Mouse (Mus musculus) embryonic facial prominence, embryonic 15.5 days (tissue): Measurements from ENCODE around the gene Procr. TPM values are rescaled to one million over a fixed set of nuclear protein-coding genes. Genes with fewer than 3 reads are reported as not detected.

ENCODE experiments used
- ATAC-seq: fragments of 200-750 bp; cut with Nextera tagmentation; 2 replicates; pipeline ENCODE4 v1.8.0; 2017; ENCODE audit warnings: low read depth, moderate TSS enrichment; ENCODE audit not compliant: insufficient number of reproducible peaks, low FRiP score, low TSS enrichment
- H3K27ac ChIP-seq: fragments of 300-500 bp; sonication (generic); replicated peaks from 2 replicates; pipeline ENCODE4 v1.5.1; 2015; ENCODE audit warnings: mild to moderate bottlenecking, inconsistent platforms
- H3K27me3 ChIP-seq: fragments of 300-500 bp; sonication (generic); 2 replicates; pipeline ENCODE4 v1.6.1; 2015; ENCODE audit warnings: inconsistent platforms
- H3K36me3 ChIP-seq: fragments of 300-500 bp; sonication (generic); 2 replicates; pipeline ENCODE4 v1.6.1; 2015; ENCODE audit warnings: mild to moderate bottlenecking, inconsistent platforms
- H3K4me1 ChIP-seq: fragments of 300-500 bp; sonication (generic); 2 replicates; pipeline ENCODE4 v1.6.1; 2015; ENCODE audit warnings: inconsistent platforms
- H3K4me2 ChIP-seq: fragments of 300-500 bp; sonication (generic); replicated peaks from 2 replicates; pipeline ENCODE4 v1.6.1; 2015; ENCODE audit warnings: mild to moderate bottlenecking, inconsistent platforms
- H3K4me3 ChIP-seq: fragments of 300-500 bp; sonication (generic); replicated peaks from 2 replicates; pipeline ENCODE4 v1.5.1; 2015; ENCODE audit warnings: mild to moderate bottlenecking, inconsistent platforms
- H3K9ac ChIP-seq: fragments of 300-500 bp; sonication (generic); 2 replicates; pipeline ENCODE4 v1.6.1; 2015; ENCODE audit warnings: inconsistent platforms
- H3K9me3 ChIP-seq: fragments of 300-500 bp; sonication (generic); replicated peaks from 2 replicates; pipeline ENCODE4 v1.6.1; 2016; ENCODE audit warnings: inconsistent platforms
- WGBS: fragments of 180-500 bp; shearing (Covaris S2); methylation state at CpG from one replicate; pipeline ENCODE4 v1.1.7; 2015; 5-methylcytosine and 5-hydroxymethylcytosine counted together
- polyA plus RNA-seq: library from polyadenylated mRNA; unstranded; fragments of >200 nt; fragmentation: Nextera tagmentation; extraction: Ambion mirVana; gene quantifications from 2 replicates; pipeline ENCODE4 v1.2.1, GENCODE M21; 2015

Gene Procr
- polyA plus RNA-seq, 1 experiment from 2014 or later: 9.8 TPM

- Histone ChIP-seq H3K4me1 (peaks cover 11% of the 10 kb centered on the region), H3K4me3 (no peak overlapping the region), H3K27me3 (no peaks in the 10 kb centered on the region), H3K9me3 (no peaks in the 10 kb centered on the region), H3K4me2 (no peak overlapping the region), H3K36me3 (no peaks in the 10 kb centered on the region), H3K9ac (no peak overlapping the region), H3K27ac (no peak overlapping the region)
- 3% methylated on average over 1 of the region's 1 CpGs for WGBS
- no peak for ATAC-seq
Measured at GRCm38 (mm10) chr2:155755746-155756145, 4.8 kb downstream of the Procr start.

GRCm38 (mm10) chr2:155756855-155757566, 6.1 kb downstream of the Procr start:
- no peak for ATAC-seq
- 47% methylated on average over 14 of the region's 14 CpGs for WGBS

GRCm38 (mm10) chr2:155764679-155765418, 13.9 kb downstream of the Procr start:
- 53% methylated on average over 13 of the region's 13 CpGs for WGBS
- ATAC-seq: no peak

More at GRCm38 (mm10) chr2:155756855-155757566, 6.1 kb downstream of the Procr start:
- no peaks in the 10 kb centered on the region for H3K4me1 ChIP-seq
- H3K9ac ChIP-seq: no peak overlapping the region
- no peaks in the 10 kb centered on the region for H3K27me3 ChIP-seq
- H3K27ac ChIP-seq: no peak overlapping the region
- H3K4me3 ChIP-seq: no peak overlapping the region
- H3K36me3 ChIP-seq: no peaks in the 10 kb centered on the region
- H3K9me3 ChIP-seq: no peaks in the 10 kb centered on the region
- no peak overlapping the region for H3K4me2 ChIP-seq

GRCm38 (mm10) chr2:155773664-155774063, 22.7 kb downstream of the Procr start:
- peaks cover 57% of the 10 kb centered on the region for H3K27me3 ChIP-seq
- H3K36me3 ChIP-seq: no peaks in the 10 kb centered on the region
- no peak overlapping the region for H3K9ac ChIP-seq
- no peaks in the 10 kb centered on the region for H3K9me3 ChIP-seq
- H3K4me3 ChIP-seq: no peak overlapping the region
- no peak overlapping the region for H3K27ac ChIP-seq
- H3K4me2 ChIP-seq: no peak overlapping the region
- WGBS: 66% methylated on average over 4 of the region's 4 CpGs
- ATAC-seq: no peak
- H3K4me1 ChIP-seq: peaks cover 10% of the 10 kb centered on the region; the same call in 1 of the 2 replicates

More at GRCm38 (mm10) chr2:155764679-155765418, 13.9 kb downstream of the Procr start:
- Histone ChIP-seq H3K4me1 (no peaks in the 10 kb centered on the region), H3K9ac (no peak overlapping the region), H3K9me3 (no peaks in the 10 kb centered on the region), H3K27ac (no peak overlapping the region), H3K4me3 (no peak overlapping the region), H3K27me3 (0 out of 2 replicates have a peak, but pooled peaks cover 3% of the 10 kb centered on the region), H3K36me3 (no peaks in the 10 kb centered on the region), H3K4me2 (no peak overlapping the region)

- no peak overlapping the region for H3K4me2 ChIP-seq
Measured at GRCm38 (mm10) chr2:155774261-155774926, 23.5 kb downstream of the Procr start.

GRCm38 (mm10) chr2:155774927-155775684, 24.2 kb downstream of the Procr start, which contains the start of gene Mmp24:
Mmp24 (plus strand) TSS chr2:155775342.
- H3K27ac ChIP-seq: no peak within 1 kb of the TSS
- ATAC-seq: no peak
- H3K4me2 ChIP-seq: peak within 1 kb of the TSS; percentile 97
- H3K36me3 ChIP-seq: no peaks in the 10 kb centered on the region
- H3K9ac ChIP-seq: no peak within 1 kb of the TSS
- 2% methylated on average over 66 of the region's 100 CpGs for WGBS
- peaks cover 10% of the 10 kb centered on the region; the same call in 1 of the 2 replicates for H3K4me1 ChIP-seq
- peaks cover 57% of the 10 kb centered on the region for H3K27me3 ChIP-seq
- no peaks in the 10 kb centered on the region for H3K9me3 ChIP-seq
- peak within 1 kb of the TSS; percentile 53 for H3K4me3 ChIP-seq

More at GRCm38 (mm10) chr2:155774261-155774926, 23.5 kb downstream of the Procr start:
- Histone ChIP-seq H3K4me1 (peaks cover 10% of the 10 kb centered on the region; the same call in 1 of the 2 replicates), H3K9ac (no peak overlapping the region), H3K4me3 (peak overlapping the region; percentile 53), H3K36me3 (no peaks in the 10 kb centered on the region), H3K9me3 (no peaks in the 10 kb centered on the region), H3K27me3 (peaks cover 57% of the 10 kb centered on the region), H3K27ac (no peak overlapping the region)
- WGBS: 55% methylated on average over 11 of the region's 11 CpGs
- ATAC-seq: no peak

GRCm38 (mm10) chr2:155775685-155776263, 24.9 kb downstream of the Procr start:
- Histone ChIP-seq H3K27me3 (peaks cover 57% of the 10 kb centered on the region), H3K9me3 (no peaks in the 10 kb centered on the region), H3K9ac (no peak overlapping the region), H3K4me3 (peak overlapping the region; percentile 53), H3K36me3 (no peaks in the 10 kb centered on the region), H3K4me1 (peaks cover 10% of the 10 kb centered on the region; the same call in 1 of the 2 replicates), H3K4me2 (peak overlapping the region; percentile 97), H3K27ac (no peak overlapping the region)
- WGBS: 1% methylated on average over 44 of the region's 44 CpGs
- peak; percentile 67 for ATAC-seq

- no peaks in the 10 kb centered on the region for H3K36me3 ChIP-seq
- peaks cover 10% of the 10 kb centered on the region; the same call in 1 of the 2 replicates for H3K4me1 ChIP-seq
- ATAC-seq: no peak
- peaks cover 57% of the 10 kb centered on the region for H3K27me3 ChIP-seq
- no peak overlapping the region for H3K9ac ChIP-seq
- 61% methylated on average over 10 of the region's 10 CpGs for WGBS
- H3K9me3 ChIP-seq: no peaks in the 10 kb centered on the region
- H3K27ac ChIP-seq: no peak overlapping the region
- H3K4me2 ChIP-seq: no peak overlapping the region
- no peak overlapping the region for H3K4me3 ChIP-seq
Measured at GRCm38 (mm10) chr2:155776824-155777687, 26.1 kb downstream of the Procr start.

GRCm38 (mm10) chr2:155777688-155777985, 26.7 kb downstream of the Procr start:
- Histone ChIP-seq H3K27me3 (peaks cover 51% of the 10 kb centered on the region), H3K36me3 (no peaks in the 10 kb centered on the region)
- WGBS: 66% methylated on average over 4 of the region's 4 CpGs

GRCm38 (mm10) chr2:155778004-155778403, 27.1 kb downstream of the Procr start:
- ATAC-seq: no peak
- H3K27ac ChIP-seq: no peak overlapping the region
- H3K4me1 ChIP-seq: peaks cover 10% of the 10 kb centered on the region; the same call in 1 of the 2 replicates
- no peak overlapping the region for H3K4me3 ChIP-seq
- no peak overlapping the region for H3K4me2 ChIP-seq
- H3K9me3 ChIP-seq: no peaks in the 10 kb centered on the region
- 69% methylated on average over 6 of the region's 6 CpGs for WGBS
- peaks cover 47% of the 10 kb centered on the region for H3K27me3 ChIP-seq
- no peaks in the 10 kb centered on the region for H3K36me3 ChIP-seq
- no peak overlapping the region for H3K9ac ChIP-seq

More at GRCm38 (mm10) chr2:155777688-155777985, 26.7 kb downstream of the Procr start:
- no peak for ATAC-seq
- no peaks in the 10 kb centered on the region for H3K9me3 ChIP-seq
- no peak overlapping the region for H3K9ac ChIP-seq
- no peak overlapping the region for H3K27ac ChIP-seq
- peaks cover 10% of the 10 kb centered on the region; the same call in 1 of the 2 replicates for H3K4me1 ChIP-seq
- no peak overlapping the region for H3K4me3 ChIP-seq
- no peak overlapping the region for H3K4me2 ChIP-seq
